Mouse (Mus musculus) frontal cortex, postnatal 25 days (tissue): Measurements from ENCODE around the gene Ropn1l.
A peak's percentile ranks its signal among the peaks of the same experiment; 100 is the strongest.

Experiments
- DNase-seq, 2 experiments: peaks; one replicate each; pipeline ENCODE4 v3.0.0; 2022; ENCODE audit warnings: low spot score in 2 of 2

Gene Ropn1l

DNA sequence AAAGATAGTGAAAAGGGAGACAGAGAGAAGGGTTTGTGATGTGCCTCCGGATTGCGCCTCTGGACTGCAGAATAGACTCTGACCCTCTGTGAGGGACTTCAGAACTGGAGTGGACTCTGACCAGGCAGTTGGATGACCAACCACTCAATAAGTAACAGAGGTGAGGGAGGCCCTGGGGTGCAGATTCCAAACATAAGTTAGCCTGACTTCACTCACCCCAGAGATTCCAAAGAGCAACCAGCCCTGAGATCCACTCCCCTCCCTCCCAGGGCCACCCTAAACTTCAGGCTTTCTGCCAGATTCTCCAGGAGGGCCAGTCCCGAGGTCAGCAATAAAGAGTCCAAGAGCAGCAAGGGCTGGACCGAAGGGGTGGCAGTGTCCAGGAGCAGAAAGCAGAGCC lies 46.0 kb downstream of the Ropn1l start:
- no peak for DNase-seq

DNA sequence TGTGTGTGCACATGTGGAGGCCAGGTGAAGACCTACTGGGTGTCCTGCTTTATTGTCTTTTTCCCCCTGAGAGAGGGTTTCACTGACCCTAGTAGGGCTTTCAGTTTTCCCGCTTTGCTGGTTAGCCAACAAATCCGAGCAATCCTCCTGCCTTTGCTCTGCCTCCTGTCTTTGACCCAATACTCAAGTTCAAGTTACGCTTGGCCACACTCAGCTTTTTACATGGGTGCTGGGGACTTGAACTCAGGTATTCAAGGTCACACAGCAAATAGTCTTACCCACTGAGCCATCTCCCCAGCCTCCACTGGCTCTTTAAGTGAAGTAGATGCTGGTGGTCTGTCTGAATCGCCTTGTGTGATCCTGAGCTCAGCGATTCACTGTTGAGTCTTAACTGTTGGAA lies 46.7 kb downstream of the Ropn1l start:
- DNase-seq: no peak

DNA sequence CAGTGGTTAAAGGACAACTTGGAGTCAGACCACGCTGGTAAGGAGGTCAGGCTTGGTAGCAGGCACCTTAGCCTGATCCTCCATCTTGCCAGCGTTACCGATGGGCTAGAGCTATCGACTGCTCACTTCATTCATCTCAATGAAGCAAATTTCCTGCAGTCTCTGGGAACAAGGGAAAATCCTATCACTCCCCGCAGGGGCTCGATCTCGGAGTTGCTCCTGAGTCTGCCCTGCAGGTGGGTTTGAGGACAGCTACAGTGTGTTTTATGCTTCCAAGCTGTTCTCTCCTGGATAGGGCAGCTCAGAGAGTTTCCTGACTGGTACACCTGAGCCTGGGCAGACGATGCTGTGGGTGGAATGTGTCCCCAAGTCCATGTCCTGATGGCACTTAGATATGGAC lies 49.2 kb downstream of the Ropn1l start:
- DNase-seq: no peak

DNA sequence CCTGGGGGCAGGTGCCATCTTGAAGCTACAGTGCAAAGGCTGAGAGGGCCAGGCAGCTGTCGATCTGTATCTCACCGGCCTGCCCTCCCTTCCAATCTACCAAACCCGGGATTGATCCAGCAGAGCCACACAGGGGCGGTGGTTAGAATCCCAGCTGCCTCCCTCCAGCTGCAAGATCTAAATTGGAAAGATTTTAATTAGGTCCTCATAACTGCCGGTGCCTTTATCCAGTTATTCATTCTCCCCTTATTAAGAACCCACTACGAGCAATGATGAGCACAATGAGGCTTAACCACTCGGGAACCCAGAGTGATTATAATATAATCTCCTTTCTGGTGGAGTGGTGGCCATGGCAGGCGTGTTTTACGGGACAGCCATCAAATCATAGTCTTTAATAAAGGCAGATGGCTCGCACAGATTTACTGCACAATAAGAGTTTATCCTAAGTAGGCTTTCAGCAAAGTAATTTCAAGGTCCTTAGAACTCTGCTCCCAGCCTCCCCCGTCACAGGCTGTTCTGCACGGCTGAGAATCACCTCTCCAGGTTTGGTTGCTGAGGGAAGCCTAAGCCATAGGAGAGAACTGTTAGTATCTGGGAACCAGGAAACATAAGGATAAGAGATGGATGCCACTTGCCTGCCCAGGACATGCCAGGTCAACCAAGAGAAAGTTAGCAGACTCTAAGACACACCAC lies 51.2 kb downstream of the Ropn1l start:
- DNase-seq: no peak

DNA sequence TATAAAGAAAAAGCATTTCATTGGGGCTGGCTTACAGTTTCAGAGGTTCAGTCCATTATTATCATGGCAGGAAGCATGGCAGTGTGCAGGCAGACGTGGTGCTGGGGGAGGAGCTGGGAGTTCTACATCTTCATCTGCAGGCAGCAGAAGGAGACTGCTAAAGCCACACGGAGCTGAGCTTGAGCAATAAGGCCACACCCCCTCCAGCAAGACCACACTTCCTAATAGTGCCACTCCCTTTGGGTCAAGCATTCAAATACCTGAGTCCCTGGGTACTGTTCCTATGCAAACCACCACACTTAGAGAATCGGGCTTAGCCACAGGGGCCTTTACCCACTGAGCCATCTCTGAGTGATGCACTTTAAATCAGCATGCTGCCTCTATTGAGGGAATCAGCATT lies 52.6 kb downstream of the Ropn1l start:
- no peak for DNase-seq

DNA sequence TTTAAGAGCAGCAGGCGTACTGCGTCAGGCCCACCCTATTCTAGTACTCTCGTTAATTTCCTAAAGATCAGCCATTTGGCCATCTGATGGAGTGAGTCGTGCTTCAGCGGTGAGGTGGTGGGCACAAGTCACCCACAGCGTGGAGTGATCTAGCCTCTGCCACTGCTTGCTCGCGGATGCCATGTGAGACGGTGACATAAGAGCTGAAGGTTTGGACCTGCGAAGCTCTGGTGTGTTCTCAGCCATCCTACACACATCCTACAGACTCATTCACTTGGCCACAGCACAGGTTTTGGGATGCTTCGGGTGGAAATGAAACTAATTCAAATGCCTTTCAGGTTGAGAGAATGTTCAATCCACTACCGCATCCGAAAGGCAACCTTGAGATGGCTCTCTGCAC lies 54.8 kb downstream of the Ropn1l start:
- peak in 1 of 2 experiments; percentile 32 for DNase-seq

DNA sequence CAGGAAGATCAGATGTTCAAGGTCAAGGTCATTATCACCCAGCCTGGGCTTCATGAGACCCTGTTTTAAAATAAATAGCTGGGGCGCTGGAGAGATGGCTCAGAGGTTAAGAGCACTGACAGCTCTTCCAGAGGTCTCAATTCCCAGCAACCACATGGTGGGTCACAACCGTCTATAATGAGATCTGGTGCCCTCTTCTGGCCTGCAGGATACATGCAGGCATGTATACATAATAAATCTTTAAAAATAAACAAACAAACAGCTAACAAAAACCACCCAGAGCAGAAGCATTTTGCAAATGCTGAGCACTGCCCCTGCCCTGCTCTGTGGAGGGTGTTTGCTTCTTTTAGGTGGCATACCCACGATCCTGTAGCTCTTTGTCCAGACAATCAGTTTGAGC lies 56.2 kb downstream of the Ropn1l start:
- no peak for DNase-seq

DNA sequence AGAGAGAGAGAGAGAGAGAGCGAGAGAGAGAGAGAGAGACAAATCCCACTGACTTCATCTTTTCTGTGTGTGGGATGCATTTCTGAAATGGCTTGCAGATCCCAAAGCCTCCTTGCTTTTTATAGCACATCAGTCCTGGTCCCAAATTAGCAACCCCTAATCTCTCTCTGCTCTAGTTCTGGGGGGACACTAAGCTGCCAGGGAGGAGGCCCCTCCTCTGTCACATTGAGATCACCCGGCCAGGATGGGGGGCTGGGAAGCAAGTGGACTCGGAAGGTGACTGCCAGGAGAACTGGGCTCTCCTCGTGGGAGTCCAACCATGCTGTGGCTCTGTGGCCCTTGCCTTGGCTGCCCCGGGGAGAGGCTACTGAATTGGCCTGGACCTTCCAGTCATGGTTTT lies 56.8 kb downstream of the Ropn1l start:
- peak in 1 of 2 experiments; percentile 27 for DNase-seq

DNA sequence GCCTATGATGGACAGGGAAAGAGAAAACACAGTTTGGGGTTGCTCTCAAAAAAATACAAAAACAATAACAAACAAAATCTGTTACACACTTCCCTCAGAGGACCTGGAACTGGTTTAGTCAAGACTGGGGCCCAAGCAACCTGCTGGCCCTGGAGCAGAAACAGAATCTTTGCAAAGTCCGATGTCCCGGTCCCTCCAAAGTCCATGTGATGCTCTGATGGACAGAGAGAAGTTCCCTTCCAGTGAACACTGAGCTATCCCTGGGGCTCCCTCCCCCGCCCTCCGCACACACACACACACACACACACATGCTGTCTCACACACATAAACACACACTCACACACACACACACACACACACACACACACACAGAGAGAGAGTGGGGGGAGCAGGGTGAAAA lies 57.6 kb downstream of the Ropn1l start:
- no peak for DNase-seq

DNA sequence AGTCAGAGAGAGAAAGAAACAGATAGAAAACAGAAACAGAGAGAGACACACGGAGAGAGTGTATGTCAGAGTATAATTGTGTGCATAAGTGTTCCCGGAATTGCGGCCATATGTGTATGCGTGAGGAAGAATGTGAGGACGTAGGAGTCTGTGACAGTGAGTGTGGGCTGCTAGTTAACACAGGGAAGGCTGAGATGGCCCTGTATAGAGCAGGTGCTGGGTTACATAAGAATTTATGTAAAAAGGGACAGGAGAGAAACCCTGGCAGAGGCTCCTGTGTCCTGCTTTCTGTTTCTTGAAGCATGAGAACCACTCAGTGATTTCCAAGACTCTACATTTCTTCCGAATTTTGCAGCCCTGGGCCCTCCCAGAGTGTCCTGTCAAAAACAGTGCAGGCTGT lies 60.1 kb downstream of the Ropn1l start:
- DNase-seq: no peak

DNA sequence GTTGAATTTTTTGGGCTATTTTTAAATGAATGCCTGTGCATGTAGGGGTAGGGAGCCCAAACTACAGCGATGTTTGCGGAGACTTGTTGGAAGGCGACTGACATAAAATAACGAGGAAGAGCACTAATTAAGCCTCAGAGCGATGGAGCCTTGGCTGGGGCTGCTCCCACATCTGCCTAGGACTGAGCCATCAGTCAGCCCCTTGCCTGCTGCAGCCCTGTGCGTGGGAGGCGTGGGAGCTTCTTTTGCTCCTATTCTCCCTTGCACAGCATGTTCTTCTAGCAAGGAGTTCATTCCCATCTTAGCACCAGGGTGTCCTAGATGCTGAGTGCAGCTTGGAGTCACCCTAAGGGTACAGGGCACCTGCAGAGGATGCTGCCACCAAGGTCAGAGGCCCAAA lies 60.8 kb downstream of the Ropn1l start:
- peak in 1 of 2 experiments; percentile 39 for DNase-seq

DNA sequence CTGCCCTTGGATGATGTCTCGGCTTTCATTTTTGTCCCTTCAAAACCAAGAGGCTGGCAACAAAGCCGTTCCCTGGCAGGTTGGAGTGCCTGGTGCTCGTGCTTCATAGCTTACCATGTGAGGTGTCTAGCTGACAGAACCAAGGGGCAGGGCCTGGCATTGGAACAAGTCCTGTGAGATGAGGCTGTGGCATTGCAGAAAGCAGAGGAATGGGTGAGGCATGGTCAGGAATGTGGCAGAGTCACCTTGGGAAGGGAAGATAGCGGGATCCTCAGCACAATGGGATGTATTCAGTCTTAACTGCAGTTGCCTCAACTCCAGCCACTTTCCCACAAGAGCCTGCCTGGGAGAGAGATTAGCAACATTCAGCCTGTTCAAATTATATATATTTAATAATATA lies 61.4 kb downstream of the Ropn1l start:
- no peak for DNase-seq
